Mouse (Mus musculus) stomach, postnatal 0 days (tissue): ENCODE results near the gene Gm17581. TPM values are rescaled to one million over a fixed set of nuclear protein-coding genes. Genes with fewer than 3 reads are reported as not detected.

ENCODE experiments used
- ATAC-seq: fragments of 200-750 bp; cut with Nextera tagmentation; 2 replicates; pipeline ENCODE4 v1.8.0; 2017; ENCODE audit not compliant: low FRiP score, low TSS enrichment
- DNase-seq: peaks from one replicate; pipeline ENCODE4 v3.0.0-alpha.2; 2016; ENCODE audit warnings: low spot score
- H3K27ac ChIP-seq: fragments of 300-500 bp; sonication (generic); replicated peaks from 2 replicates; pipeline ENCODE4 v1.5.1; 2014; ENCODE audit warnings: mild to moderate bottlenecking, control low read depth
- H3K27me3 ChIP-seq: fragments of 300-500 bp; sonication (generic); 2 replicates; pipeline ENCODE4 v1.6.1; 2014; ENCODE audit warnings: low read length; ENCODE audit not compliant: control insufficient read depth, insufficient read depth
- H3K36me3 ChIP-seq: fragments of 300-500 bp; sonication (generic); 2 replicates; pipeline ENCODE4 v1.6.1; 2014; ENCODE audit warnings: low read length, mixed read lengths; ENCODE audit not compliant: control insufficient read depth, insufficient read depth
- H3K4me1 ChIP-seq: fragments of 300-500 bp; sonication (generic); replicated peaks from 2 replicates; pipeline ENCODE4 v1.6.1; 2014; ENCODE audit warnings: antibody characterized with exemption; ENCODE audit not compliant: control insufficient read depth, insufficient read depth
- H3K4me2 ChIP-seq: fragments of 300-500 bp; sonication (generic); replicated peaks from 2 replicates; pipeline ENCODE4 v1.6.1; 2014; ENCODE audit warnings: low read depth, mild to moderate bottlenecking, control low read depth, moderate library complexity
- H3K4me3 ChIP-seq: fragments of 300-500 bp; sonication (generic); 2 replicates; pipeline ENCODE4 v1.5.1; 2014; ENCODE audit warnings: low read depth, low read length, control low read depth
- H3K9ac ChIP-seq: fragments of 300-500 bp; sonication (generic); 2 replicates; pipeline ENCODE4 v1.6.1; 2014; ENCODE audit warnings: mild to moderate bottlenecking, low read length, control low read depth, mixed read lengths
- H3K9me3 ChIP-seq: fragments of 300-500 bp; sonication (generic); 2 replicates; pipeline ENCODE4 v1.6.1; 2016; ENCODE audit warnings: low read length; ENCODE audit not compliant: control insufficient read depth
- CTCF ChIP-seq: IDR thresholded peaks from 2 replicates; pipeline ENCODE4 v1.5.1; 2016; ENCODE audit warnings: antibody characterized with exemption, low read depth, mild to moderate bottlenecking, moderate library complexity
- EP300 ChIP-seq: optimal IDR thresholded peaks from 2 replicates; pipeline ENCODE3; 2016; ENCODE audit warnings: antibody characterized with exemption
- WGBS: fragments of 180-500 bp; shearing (Covaris S2); extraction: QIAGEN DNeasy Blood & Tissue Kit; methylation state at CpG from one replicate; pipeline ENCODE4 v1.1.7; 2014; 5-methylcytosine and 5-hydroxymethylcytosine counted together
- polyA plus RNA-seq: library from polyadenylated mRNA; unstranded; fragments of >200 nt; fragmentation: Nextera tagmentation; extraction: Ambion mirVana; gene quantifications from 2 replicates; pipeline ENCODE4 v1.2.1, GENCODE M21; 2015

The Gm17581 gene
- polyA plus RNA-seq, 1 experiment from 2014 or later: not detected

DNA sequence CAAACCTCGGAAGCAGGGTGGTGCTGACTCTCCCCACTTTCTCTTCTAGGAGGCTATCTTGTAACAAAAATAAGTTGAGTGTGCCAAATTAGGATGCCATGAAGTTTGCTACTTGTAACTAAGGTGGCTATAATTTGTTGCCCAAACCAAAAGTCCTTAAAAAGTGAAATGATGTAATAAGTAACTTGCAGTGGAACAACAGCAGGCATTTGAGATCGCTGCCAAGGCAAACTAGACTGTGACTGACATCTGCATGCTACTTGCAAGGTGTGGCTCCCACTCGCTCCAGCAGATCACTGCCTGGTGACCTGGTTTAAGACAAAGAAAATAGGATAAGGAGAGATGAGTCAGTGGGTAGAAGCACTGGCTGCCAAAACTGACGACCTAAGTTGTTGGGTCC lies 42.5 kb downstream of the Gm17581 start:
- WGBS: 60% methylated on average over 4 of the region's 4 CpGs
- H3K4me2 ChIP-seq: no peak overlapping the region
- TF ChIP-seq EP300: no peak
- H3K4me3 ChIP-seq: no peak overlapping the region
- no peak for DNase-seq
- H3K9ac ChIP-seq: no peak overlapping the region
- no peaks in the 10 kb centered on the region for H3K4me1 ChIP-seq
- no peak for ATAC-seq
- peak overlapping the region; percentile 13; the same call in 1 of the 2 replicates for H3K27ac ChIP-seq
- H3K27me3 ChIP-seq: no peaks in the 10 kb centered on the region
- H3K36me3 ChIP-seq: no peaks in the 10 kb centered on the region
- H3K9me3 ChIP-seq: no peaks in the 10 kb centered on the region

DNA sequence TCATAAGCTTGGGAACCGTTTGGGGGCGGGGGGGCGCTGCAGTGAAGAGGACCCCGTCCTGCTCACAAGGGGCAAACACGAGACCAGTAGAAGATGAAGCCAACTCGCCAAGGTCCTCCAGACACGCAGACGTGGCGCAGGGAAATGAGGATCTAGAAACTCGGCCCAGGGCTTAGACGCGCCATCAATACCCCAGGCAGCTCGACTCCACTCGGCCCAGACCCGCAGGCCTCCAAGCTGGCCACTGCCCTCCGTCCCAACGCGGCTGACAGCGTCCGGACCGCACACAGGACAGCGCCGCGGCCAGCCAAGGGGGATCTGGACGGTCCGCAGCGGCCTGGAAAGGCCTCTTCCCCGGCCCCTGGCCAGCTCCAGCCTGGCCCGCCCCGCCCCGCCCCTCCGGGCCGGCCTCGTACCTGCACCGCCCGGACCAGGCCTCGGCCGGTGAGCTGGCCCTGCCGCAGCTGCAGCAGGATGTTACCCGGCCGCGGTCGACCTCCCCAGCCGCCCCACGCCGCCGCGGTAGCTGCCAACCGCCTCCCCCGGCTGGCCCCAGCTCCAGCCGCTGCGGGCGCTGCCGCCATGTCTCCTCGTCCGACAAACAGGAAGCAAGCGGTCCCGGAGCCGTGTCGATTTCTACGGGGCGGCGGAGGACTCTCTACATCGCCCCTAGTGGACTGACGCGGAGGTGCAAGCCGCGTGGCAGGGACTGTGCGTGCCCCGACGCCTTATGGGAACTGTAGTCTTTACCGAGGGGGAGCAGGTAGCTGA lies 43.8 kb downstream of the Gm17581 start, which contains the start of gene Trpc4ap:
Gene Trpc4ap (minus strand): TSS at position 662 of the 771 bp plus-strand sequence.
- ATAC-seq (peak; percentile 95), DNase-seq (peak; percentile 97)
- Histone ChIP-seq H3K27ac (peak within 1 kb of the TSS; percentile 94), H3K4me2 (peak within 1 kb of the TSS; percentile 73), H3K36me3 (no peaks in the 10 kb centered on the region), H3K27me3 (no peaks in the 10 kb centered on the region), H3K4me3 (peak within 1 kb of the TSS; percentile 96), H3K9ac (peak within 1 kb of the TSS; percentile 97), H3K9me3 (no peaks in the 10 kb centered on the region), H3K4me1 (no peaks in the 10 kb centered on the region)
- TF ChIP-seq CTCF: peak; percentile 96
- TF ChIP-seq EP300: no peak
- under 1% methylated on average over 41 of the region's 72 CpGs for WGBS

DNA sequence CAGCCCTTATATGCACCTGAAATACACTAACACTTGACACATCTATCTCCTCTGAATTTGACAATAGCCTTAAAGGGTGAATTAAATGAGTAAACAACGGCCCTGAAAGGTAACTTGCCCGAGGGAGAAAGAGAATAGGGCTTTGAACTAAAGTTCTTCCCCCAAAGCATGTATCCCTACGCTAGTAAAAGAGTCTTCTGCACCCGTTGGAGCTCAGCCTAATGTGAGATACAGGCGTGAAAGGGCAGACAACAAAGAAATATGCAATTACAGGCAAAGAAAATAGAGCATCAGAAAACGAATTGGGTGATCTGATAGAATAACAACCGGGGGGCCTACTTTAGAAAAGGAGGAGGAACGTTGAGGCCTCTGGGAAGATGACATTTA lies 44.3 kb downstream of the Gm17581 start:
- H3K4me1 ChIP-seq: no peaks in the 10 kb centered on the region
- no peaks in the 10 kb centered on the region for H3K9me3 ChIP-seq
- TF ChIP-seq CTCF (no peak), EP300 (no peak)
- H3K27ac ChIP-seq: peak overlapping the region; percentile 94
- H3K4me2 ChIP-seq: peak overlapping the region; percentile 73
- H3K4me3 ChIP-seq: peak overlapping the region; percentile 96
- H3K27me3 ChIP-seq: no peaks in the 10 kb centered on the region
- under 1% methylated on average over 8 of the region's 8 CpGs for WGBS
- H3K9ac ChIP-seq: peak overlapping the region; percentile 97
- DNase-seq (no peak), ATAC-seq (no peak)
- H3K36me3 ChIP-seq: no peaks in the 10 kb centered on the region

DNA sequence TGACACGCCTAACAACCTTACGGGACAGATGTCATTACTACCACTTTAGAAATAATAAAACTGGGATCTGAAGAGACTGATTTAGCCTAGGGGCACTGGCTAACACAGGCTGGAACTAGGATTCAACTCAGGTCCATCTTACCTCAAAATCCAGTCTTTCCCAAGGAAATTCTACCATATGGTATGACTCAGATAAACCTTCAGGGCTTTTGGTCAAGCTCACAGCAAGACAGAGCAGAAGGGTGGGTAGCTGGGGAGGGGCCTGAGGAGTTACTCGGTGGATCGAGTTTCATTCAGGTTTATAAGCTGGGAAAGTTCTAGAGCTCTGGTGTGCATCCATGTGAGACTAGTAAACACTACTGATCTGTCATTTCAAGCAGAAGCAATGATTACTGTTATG lies 46.5 kb downstream of the Gm17581 start:
- H3K27me3 ChIP-seq: no peaks in the 10 kb centered on the region
- no peak overlapping the region for H3K4me3 ChIP-seq
- H3K9me3 ChIP-seq: no peaks in the 10 kb centered on the region
- H3K27ac ChIP-seq: no peak overlapping the region
- no peaks in the 10 kb centered on the region for H3K4me1 ChIP-seq
- no peak overlapping the region for H3K4me2 ChIP-seq
- DNase-seq: no peak
- H3K36me3 ChIP-seq: 0 out of 2 replicates have a peak, but pooled peaks cover 3% of the 10 kb centered on the region
- no peak overlapping the region for H3K9ac ChIP-seq
- WGBS: 62% methylated on average over 4 of the region's 4 CpGs
- no peak for ATAC-seq
- TF ChIP-seq EP300 (no peak), CTCF (no peak)

DNA sequence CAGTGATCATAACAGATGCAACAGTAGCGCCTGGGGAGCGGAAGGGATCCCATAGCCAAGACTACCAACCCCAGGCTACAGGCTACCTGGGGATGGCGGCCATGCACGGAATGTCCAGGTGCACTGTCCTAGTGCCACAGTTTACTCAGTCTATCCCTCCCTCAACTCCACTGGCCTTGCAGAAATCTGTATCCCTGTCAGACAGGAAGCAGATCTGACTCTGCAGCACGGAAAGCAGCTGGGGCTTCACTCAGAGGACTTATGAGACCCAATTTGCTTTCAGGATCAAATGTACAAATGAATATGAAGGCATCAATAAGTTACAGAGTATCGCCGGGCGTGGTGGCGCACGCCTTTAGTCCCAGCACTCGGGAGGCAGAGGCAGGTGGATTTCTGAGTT lies 47.9 kb downstream of the Gm17581 start:
- TF ChIP-seq CTCF (no peak), EP300 (no peak)
- Histone ChIP-seq H3K4me1 (no peaks in the 10 kb centered on the region), H3K9me3 (no peaks in the 10 kb centered on the region), H3K4me3 (no peak overlapping the region), H3K27ac (no peak overlapping the region), H3K36me3 (0 out of 2 replicates have a peak, but pooled peaks cover 3% of the 10 kb centered on the region), H3K4me2 (no peak overlapping the region), H3K9ac (no peak overlapping the region), H3K27me3 (no peaks in the 10 kb centered on the region)
- DNase-seq (no peak), ATAC-seq (no peak)
- WGBS: 89% methylated on average over 11 of the region's 11 CpGs

DNA sequence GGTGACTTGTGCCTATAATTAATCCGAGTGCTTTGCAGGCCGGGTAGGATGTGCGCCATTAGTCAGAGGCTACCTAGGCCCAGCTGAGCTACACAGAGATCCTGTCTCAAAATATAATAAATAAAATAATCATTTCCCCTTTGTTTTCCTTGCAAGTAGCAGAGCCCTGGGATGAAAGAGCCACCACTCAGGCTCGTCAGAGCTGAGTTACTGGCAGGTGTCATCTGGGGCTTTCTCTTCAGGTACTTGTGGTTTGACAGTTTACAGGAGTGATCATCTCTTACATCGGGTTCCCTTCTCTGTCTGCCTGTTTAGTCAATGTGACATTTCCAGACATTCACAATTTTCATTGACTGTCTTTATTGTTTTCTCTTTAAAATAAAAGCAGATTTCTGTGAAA lies 49.1 kb downstream of the Gm17581 start:
- no peak overlapping the region for H3K4me3 ChIP-seq
- H3K27me3 ChIP-seq: no peaks in the 10 kb centered on the region
- no peak overlapping the region for H3K27ac ChIP-seq
- no peak overlapping the region for H3K4me2 ChIP-seq
- WGBS: 77% methylated on average over 5 of the region's 5 CpGs
- H3K36me3 ChIP-seq: 0 out of 2 replicates have a peak, but pooled peaks cover 3% of the 10 kb centered on the region
- H3K4me1 ChIP-seq: no peaks in the 10 kb centered on the region
- H3K9ac ChIP-seq: no peak overlapping the region
- H3K9me3 ChIP-seq: no peaks in the 10 kb centered on the region
- TF ChIP-seq CTCF: no peak
- TF ChIP-seq EP300: no peak
- no peak for ATAC-seq
- no peak for DNase-seq

Other genes starting within 250 kb of the Gm17581 start
- gene Acss2, start 217.9 kb downstream of the Gm17581 start, polyA plus RNA-seq: 10.3 and 13.6 TPM in 2 replicates
- 2.6 and 2.9 TPM in 2 replicates for gene Ggt7, start 217.6 kb downstream of the Gm17581 start, polyA plus RNA-seq
- gene Gss, start 143.1 kb downstream of the Gm17581 start, polyA plus RNA-seq: 47.9 and 54.2 TPM in 2 replicates
- gene Myh7b, start 124.7 kb downstream of the Gm17581 start, polyA plus RNA-seq: 0.05 and 0.15 TPM in 2 replicates
- gene Trpc4ap, start 43.5 kb downstream of the Gm17581 start, polyA plus RNA-seq: 66.5 and 68.4 TPM in 2 replicates
- gene Edem2, start 6.4 kb downstream of the Gm17581 start, polyA plus RNA-seq: 64.9 and 65.7 TPM in 2 replicates
- gene Procr, start 15.3 kb upstream of the Gm17581 start, polyA plus RNA-seq: 12.2 and 14.3 TPM in 2 replicates
- gene Mmp24, start 39.5 kb upstream of the Gm17581 start, polyA plus RNA-seq: 0.21 and 0.23 TPM in 2 replicates
- 26.8 and 29.8 TPM in 2 replicates for gene BC029722, start 83.6 kb upstream of the Gm17581 start, polyA plus RNA-seq
- 310 and 318 TPM in 2 replicates for gene Eif6, start 91.1 kb upstream of the Gm17581 start, polyA plus RNA-seq
- 2.7 and 4.4 TPM in 2 replicates for gene Fam83c, start 99.0 kb upstream of the Gm17581 start, polyA plus RNA-seq
- gene Uqcc1, start 194.4 kb upstream of the Gm17581 start, polyA plus RNA-seq: 41.9 and 46.4 TPM in 2 replicates
- not detected in 2 replicates for gene Gm15557, start 204.9 kb upstream of the Gm17581 start, polyA plus RNA-seq
- 1.6 and 1.8 TPM in 2 replicates for gene Gdf5, start 209.5 kb upstream of the Gm17581 start, polyA plus RNA-seq
- gene Cep250, start 220.6 kb upstream of the Gm17581 start, polyA plus RNA-seq: 4.0 and 4.6 TPM in 2 replicates